Mouse (Mus musculus) olfactory bulb, adult 2 months (tissue): Measurements from ENCODE around the gene Igfbpl1.

ENCODE experiments used
- CTCF ChIP-seq: fragments of 200-500 bp; IDR thresholded peaks from 2 replicates; pipeline ENCODE4 v1.5.1; 2012; ENCODE audit warnings: low read depth, mild to moderate bottlenecking, low read length, moderate library complexity; ENCODE audit not compliant: insufficient read depth
- POLR2A ChIP-seq: fragments of 200-500 bp; IDR thresholded peaks from 2 replicates; pipeline ENCODE4 v1.6.1; 2012; ENCODE audit warnings: mild to moderate bottlenecking, low read depth, low read length, moderate library complexity; ENCODE audit not compliant: insufficient read depth

GRCm38 (mm10) chr4:45818814-45819207 is 7.9 kb downstream of the Igfbpl1 start:
- no peak for TF ChIP-seq CTCF
- no peak for TF ChIP-seq POLR2A
